ENCODE assay signal across 10 mouse cellular contexts in genomic region chr2:145786618-145786932, GRCm38 (mm10).
DNase-seq lines count a peak whose midpoint lies in the region; ATAC-seq and TF ChIP-seq lines count a peak whose summit lies in the region.
"Had no signal": no experiment of that assay in that cellular context is flagged by ENCODE, and none has a peak within 500 bp of the region (broad histone marks: within the 10 kb centered on the region; RNA-seq: fewer than 3 reads in every experiment).

No protein-coding gene starts in this region.

- peak overlapping the region; percentile 31 for H3K4me2 ChIP-seq in kidney, embryonic 14.5 days (replicated peaks; ENCODE audit: low read depth, low read length)
- peak overlapping the region; percentile 55 for H3K4me2 ChIP-seq in embryonic facial prominence, embryonic 12.5 days (replicated peaks)
- H3K4me2 ChIP-seq in intestine, embryonic 16.5 days (ENCODE audit: low read depth, low read length), result peak overlapping the region; percentile 70
- peak overlapping the region; percentile 37 for H3K4me2 ChIP-seq in midbrain, postnatal 0 days (ENCODE audit: low read depth, low read length, poor library complexity, severe bottlenecking)

- H3K4me1 ChIP-seq in kidney, embryonic 14.5 days (ENCODE audit: control insufficient read depth, insufficient read depth, low read length), result peaks cover 34% of the 10 kb centered on the region
- peaks cover 33% of the 10 kb centered on the region for H3K4me1 ChIP-seq in embryonic facial prominence, embryonic 12.5 days
- peaks cover 23% of the 10 kb centered on the region for H3K4me1 ChIP-seq in intestine, embryonic 16.5 days (ENCODE audit: control insufficient read depth, insufficient read depth, low read length)
- peaks cover 5% of the 10 kb centered on the region; the same call in 1 of the 2 replicates for H3K4me1 ChIP-seq in midbrain, postnatal 0 days (ENCODE audit: insufficient read depth, low read length)

- no peaks in the 10 kb centered on the region for H3K36me3 ChIP-seq in kidney, embryonic 14.5 days (ENCODE audit: control insufficient read depth, insufficient read depth, low read length)
- H3K36me3 ChIP-seq in embryonic facial prominence, embryonic 12.5 days, result no peaks in the 10 kb centered on the region
- no peaks in the 10 kb centered on the region for H3K36me3 ChIP-seq in intestine, embryonic 16.5 days (ENCODE audit: control insufficient read depth, insufficient read depth, low read length)
- H3K36me3 ChIP-seq in midbrain, postnatal 0 days (ENCODE audit: insufficient read depth, low read length), result no peaks in the 10 kb centered on the region

- H3K9ac ChIP-seq in kidney, embryonic 14.5 days (ENCODE audit: low read depth, low read length), result peak overlapping the region; percentile 53
- H3K9ac ChIP-seq in embryonic facial prominence, embryonic 12.5 days, result peak overlapping the region; percentile 40
- H3K9ac ChIP-seq in intestine, embryonic 16.5 days (ENCODE audit: low read depth, low read length), result peak overlapping the region; percentile 72
- no peak overlapping the region for H3K9ac ChIP-seq in midbrain, postnatal 0 days (replicated peaks; ENCODE audit: low read length, poor library complexity, severe bottlenecking)

- peak overlapping the region; percentile 26 for H3K4me3 ChIP-seq in kidney, embryonic 14.5 days (ENCODE audit: low read length)
- peak overlapping the region; percentile 29 for H3K4me3 ChIP-seq in embryonic facial prominence, embryonic 12.5 days
- peak overlapping the region; percentile 52 for H3K4me3 ChIP-seq in intestine, embryonic 16.5 days (ENCODE audit: low read length)
- peak overlapping the region; percentile 23; the same call in 1 of the 2 replicates for H3K4me3 ChIP-seq in midbrain, postnatal 0 days (ENCODE audit: low read depth, low read length)

- H3K9me3 ChIP-seq in kidney, embryonic 14.5 days (ENCODE audit: control insufficient read depth, low read length), result no peaks in the 10 kb centered on the region
- no peaks in the 10 kb centered on the region for H3K9me3 ChIP-seq in embryonic facial prominence, embryonic 12.5 days
- H3K9me3 ChIP-seq in intestine, embryonic 16.5 days (ENCODE audit: control insufficient read depth, low read length), result no peaks in the 10 kb centered on the region
- H3K9me3 ChIP-seq in midbrain, postnatal 0 days (ENCODE audit: low read length), result no peaks in the 10 kb centered on the region

- WGBS in kidney, embryonic 14.5 days, result 8% methylated on average over 3 of the region's 3 CpGs
- 8% methylated on average over 3 of the region's 3 CpGs for WGBS in embryonic facial prominence, embryonic 12.5 days
- WGBS in intestine, embryonic 16.5 days, result 10% methylated on average over 3 of the region's 3 CpGs
- WGBS in midbrain, postnatal 0 days, result 4% methylated on average over 3 of the region's 3 CpGs

- H3K27me3 ChIP-seq in kidney, embryonic 14.5 days (ENCODE audit: control insufficient read depth, insufficient read depth, low read length), result no peaks in the 10 kb centered on the region
- H3K27me3 ChIP-seq in embryonic facial prominence, embryonic 12.5 days, result no peaks in the 10 kb centered on the region
- H3K27me3 ChIP-seq in intestine, embryonic 16.5 days (replicated peaks; ENCODE audit: control insufficient read depth, insufficient read depth, low read length), result no peaks in the 10 kb centered on the region
- no peaks in the 10 kb centered on the region for H3K27me3 ChIP-seq in midbrain, postnatal 0 days (ENCODE audit: insufficient read depth, low read length)

- no peak for TF ChIP-seq CTCF in midbrain, postnatal 0 days (IDR thresholded peaks at IDR 0.05)

- ATAC-seq in kidney, embryonic 14.5 days (ENCODE audit: low FRiP score, low TSS enrichment), result no peak
- ATAC-seq in embryonic facial prominence, embryonic 12.5 days (ENCODE audit: insufficient number of reproducible peaks, insufficient read depth, low FRiP score, low TSS enrichment), result no peak
- ATAC-seq in intestine, embryonic 16.5 days, result no peak
- no peak for ATAC-seq in midbrain, postnatal 0 days (ENCODE audit: low FRiP score)

- peak overlapping the region; percentile 96 for H3K27ac ChIP-seq in kidney, embryonic 14.5 days (ENCODE audit: low read depth, low read length)
- peak overlapping the region; percentile 86 for H3K27ac ChIP-seq in embryonic facial prominence, embryonic 12.5 days
- peak overlapping the region; percentile 87 for H3K27ac ChIP-seq in intestine, embryonic 16.5 days (ENCODE audit: low read length)
- H3K27ac ChIP-seq in midbrain, postnatal 0 days (ENCODE audit: low read depth, low read length), result peak overlapping the region; percentile 47; the same call in 1 of the 2 replicates
- H3K27ac ChIP-seq: macrophage had no signal

- DNase-seq in kidney, postnatal 4 days, result no peak
- DNase-seq in midbrain, postnatal 0 days (ENCODE audit: low spot score), result no peak
- no peak for DNase-seq in frontal cortex, postnatal 10 days (ENCODE audit: low spot score in 2 of 2)
- no peak for DNase-seq in yolk sac, embryonic 10.5 days (ENCODE audit: low spot score)
- no peak for DNase-seq in spleen, postnatal 4 days (ENCODE audit: low spot score in 2 of 2)
- DNase-seq: cerebellum, adult 9-10 months had no signal
